Mouse (Mus musculus) kidney, embryonic 14.5 days (tissue): ENCODE data around the gene Slfn2. TPM values are rescaled to one million over a fixed set of nuclear protein-coding genes. Genes with fewer than 3 reads are reported as not detected.

ENCODE experiments used
- ATAC-seq: fragments of 200-750 bp; cut with Nextera tagmentation; 2 replicates; pipeline ENCODE4 v1.8.0; 2017; ENCODE audit warnings: moderate number of reproducible peaks, mild to moderate bottlenecking, moderate TSS enrichment, moderate library complexity; ENCODE audit not compliant: low FRiP score, low TSS enrichment
- H3K27ac ChIP-seq: fragments of 300-500 bp; sonication (generic); 2 replicates; pipeline ENCODE4 v1.5.1; 2014; ENCODE audit warnings: low read depth, mild to moderate bottlenecking, low read length, moderate library complexity, mixed read lengths
- H3K27me3 ChIP-seq: fragments of 300-500 bp; sonication (generic); 2 replicates; pipeline ENCODE4 v1.6.1; 2014; ENCODE audit warnings: mild to moderate bottlenecking, low read length; ENCODE audit not compliant: control insufficient read depth, insufficient read depth
- H3K36me3 ChIP-seq: fragments of 300-500 bp; sonication (generic); 2 replicates; pipeline ENCODE4 v1.6.1; 2014; ENCODE audit warnings: low read length, mixed read lengths; ENCODE audit not compliant: control insufficient read depth, insufficient read depth
- H3K4me1 ChIP-seq: fragments of 300-500 bp; sonication (generic); 2 replicates; pipeline ENCODE4 v1.6.1; 2014; ENCODE audit warnings: low read length, mixed read lengths; ENCODE audit not compliant: control insufficient read depth, insufficient read depth
- H3K4me2 ChIP-seq: fragments of 300-500 bp; sonication (generic); replicated peaks from 2 replicates; pipeline ENCODE4 v1.6.1; 2014; ENCODE audit warnings: low read depth, mild to moderate bottlenecking, low read length
- H3K4me3 ChIP-seq: fragments of 300-500 bp; sonication (generic); 2 replicates; pipeline ENCODE4 v1.5.1; 2014; ENCODE audit warnings: mild to moderate bottlenecking, low read length
- H3K9ac ChIP-seq: fragments of 300-500 bp; sonication (generic); 2 replicates; pipeline ENCODE4 v1.6.1; 2014; ENCODE audit warnings: low read depth, mild to moderate bottlenecking, low read length, moderate library complexity
- H3K9me3 ChIP-seq: fragments of 300-500 bp; sonication (generic); 2 replicates; pipeline ENCODE4 v1.6.1; 2016; ENCODE audit warnings: low read length; ENCODE audit not compliant: control insufficient read depth
- WGBS: fragments of 180-500 bp; shearing (Covaris S2); extraction: QIAGEN DNeasy Blood & Tissue Kit; methylation state at CpG from one replicate; pipeline ENCODE4 v1.1.7; 2014; 5-methylcytosine and 5-hydroxymethylcytosine counted together
- microRNA-seq: library from miRNA; unstranded; fragments of <30 nt; microRNA quantifications from one replicate; pipeline ENCODE4, GENCODE M21; 2016
- polyA plus RNA-seq: library from polyadenylated mRNA; unstranded; fragments of >200 nt; fragmentation: Nextera tagmentation; extraction: Ambion mirVana; gene quantifications from 2 replicates; pipeline ENCODE4 v1.2.1, GENCODE M21; 2014

Gene Slfn2
- polyA plus RNA-seq, 1 experiment from 2014 or later, result 3.8 TPM

- no peak overlapping the region for H3K4me2 ChIP-seq
- no peaks in the 10 kb centered on the region for H3K36me3 ChIP-seq
- no peak for ATAC-seq
- no peaks in the 10 kb centered on the region for H3K4me1 ChIP-seq
- no peaks in the 10 kb centered on the region for H3K9me3 ChIP-seq
- no peak overlapping the region for H3K4me3 ChIP-seq
- no peak overlapping the region for H3K9ac ChIP-seq
- H3K27ac ChIP-seq, result no peak overlapping the region
- WGBS, result 85% methylated on average over 2 of the region's 2 CpGs
- no peaks in the 10 kb centered on the region for H3K27me3 ChIP-seq
Observed at GRCm38 (mm10) chr11:83084161-83084560, 19.2 kb downstream of the Slfn2 start.

- Histone ChIP-seq H3K36me3 (no peaks in the 10 kb centered on the region), H3K9ac (no peak overlapping the region), H3K4me2 (no peak overlapping the region), H3K4me1 (no peaks in the 10 kb centered on the region), H3K4me3 (no peak overlapping the region), H3K27ac (no peak overlapping the region), H3K9me3 (no peaks in the 10 kb centered on the region), H3K27me3 (no peaks in the 10 kb centered on the region)
- WGBS, result 92% methylated on average over 10 of the region's 10 CpGs
- ATAC-seq, result no peak
Observed at GRCm38 (mm10) chr11:83084761-83085160, 19.8 kb downstream of the Slfn2 start.

- 50% methylated on average over 2 of the region's 2 CpGs for WGBS
- H3K9ac ChIP-seq, result no peak overlapping the region
- H3K4me2 ChIP-seq, result no peak overlapping the region
- no peak overlapping the region for H3K4me3 ChIP-seq
- H3K9me3 ChIP-seq, result no peaks in the 10 kb centered on the region
- ATAC-seq, result no peak
- no peaks in the 10 kb centered on the region for H3K4me1 ChIP-seq
- no peaks in the 10 kb centered on the region for H3K27me3 ChIP-seq
- H3K36me3 ChIP-seq, result no peaks in the 10 kb centered on the region
- H3K27ac ChIP-seq, result no peak overlapping the region
Observed at GRCm38 (mm10) chr11:83115138-83115537, 50.2 kb downstream of the Slfn2 start.

- Histone ChIP-seq H3K36me3 (no peaks in the 10 kb centered on the region), H3K9me3 (no peaks in the 10 kb centered on the region), H3K4me3 (no peak within 1 kb of the TSS), H3K27me3 (no peaks in the 10 kb centered on the region), H3K9ac (no peak within 1 kb of the TSS), H3K4me1 (no peaks in the 10 kb centered on the region), H3K4me2 (no peak within 1 kb of the TSS), H3K27ac (no peak within 1 kb of the TSS)
- 84% methylated on average over 13 of the region's 13 CpGs for WGBS
- ATAC-seq, result no peak
Observed at GRCm38 (mm10) chr11:83116597-83117227, 51.8 kb downstream of the Slfn2 start, which contains the start of gene Slfn1. Slfn1 (plus strand) TSS chr11:83116849.

- H3K27me3 ChIP-seq, result no peaks in the 10 kb centered on the region
- WGBS, result 53% methylated on average over 3 of the region's 3 CpGs
- no peak overlapping the region for H3K4me2 ChIP-seq
- H3K27ac ChIP-seq, result no peak overlapping the region
- no peak overlapping the region for H3K4me3 ChIP-seq
- H3K9me3 ChIP-seq, result no peaks in the 10 kb centered on the region
- no peaks in the 10 kb centered on the region for H3K4me1 ChIP-seq
- ATAC-seq, result no peak
- no peaks in the 10 kb centered on the region for H3K36me3 ChIP-seq
- H3K9ac ChIP-seq, result no peak overlapping the region
Observed at GRCm38 (mm10) chr11:83118056-83118455, 53.1 kb downstream of the Slfn2 start.

Small RNA genes lying within 50 kb of the gene (microRNA-seq; reads per million reads assigned to microRNA genes)
- gene Gm27598, result not detected

Other genes with a start within 250 kb of the Slfn2 start
- 13.1 and 23.5 TPM in 2 replicates for gene Rffl, start 193.9 kb upstream of the Slfn2 start, polyA plus RNA-seq
- gene Rad51d, start 174.5 kb upstream of the Slfn2 start, polyA plus RNA-seq, result 8.8 and 11.5 TPM in 2 replicates
- 0.19 and 0.23 TPM in 2 replicates for gene Fndc8, start 173.0 kb upstream of the Slfn2 start, polyA plus RNA-seq
- gene Nle1, start 156.7 kb upstream of the Slfn2 start, polyA plus RNA-seq, result 32.2 and 33.7 TPM in 2 replicates
- 2.4 and 2.5 TPM in 2 replicates for gene Unc45b, start 154.6 kb upstream of the Slfn2 start, polyA plus RNA-seq
- gene Slfn5, start 113.8 kb upstream of the Slfn2 start, polyA plus RNA-seq, result 6.0 and 8.0 TPM in 2 replicates
- 11.6 and 18.6 TPM in 2 replicates for gene Slfn9, start 73.3 kb upstream of the Slfn2 start, polyA plus RNA-seq
- gene Slfn8, start 44.3 kb upstream of the Slfn2 start, polyA plus RNA-seq, result 0.17 and 0.41 TPM in 2 replicates
- gene Slfn1, start 51.7 kb downstream of the Slfn2 start, polyA plus RNA-seq, result 0.22 TPM in 1 of 2 replicates, not detected in the other
- gene Slfn4, start 110.1 kb downstream of the Slfn2 start, polyA plus RNA-seq, result 0.07 TPM in 1 of 2 replicates, not detected in the other
- 1.4 and 2.6 TPM in 2 replicates for gene Slfn3, start 126.2 kb downstream of the Slfn2 start, polyA plus RNA-seq
- gene Slfn14, start 221.6 kb downstream of the Slfn2 start, polyA plus RNA-seq, result 0.10 and 0.18 TPM in 2 replicates
- 35.1 and 83.8 TPM in 2 replicates for gene Ap2b1, start 233.9 kb downstream of the Slfn2 start, polyA plus RNA-seq
- gene Pex12, start 237.5 kb downstream of the Slfn2 start, polyA plus RNA-seq, result 10.7 and 13.7 TPM in 2 replicates